Mouse (Mus musculus): ENCODE data around the gene Gkap1.
A peak's percentile ranks its signal among the peaks of the same experiment; 100 is the strongest.

DNA sequence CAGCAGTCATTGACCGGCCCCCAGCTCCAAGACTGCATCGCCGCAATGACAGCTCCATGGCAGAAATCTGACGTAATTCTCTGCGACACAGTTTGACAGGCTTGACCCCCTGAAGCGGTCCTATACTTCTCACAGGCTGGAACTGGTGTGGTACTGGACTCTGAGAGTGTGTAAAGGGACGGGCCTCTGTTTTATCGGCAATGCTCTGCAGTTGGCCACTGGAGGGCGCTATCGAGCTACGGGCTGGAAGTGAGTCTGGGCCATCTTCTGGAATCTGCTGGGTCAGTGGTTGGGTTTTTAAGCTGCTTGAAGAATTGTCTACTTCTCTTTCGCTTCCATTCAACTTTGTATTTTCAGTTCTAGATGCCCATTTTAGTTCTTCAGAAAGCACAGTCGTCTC lies 12.3 kb upstream of the Gkap1 start:
- TF ChIP-seq CTCF (IDR thresholded peaks at IDR 0.05; ENCODE audit: low read depth) (peak; percentile 99), EP300 (optimal IDR thresholded peaks at IDR 0.05) (no peak)
